Mouse (Mus musculus): ENCODE data around the gene Neu1.

GRCm38 (mm10) chr17:34931061-34931734 lies at the start of gene Neu1:
- TF ChIP-seq POLR2A (IDR thresholded peaks at IDR 0.05; ENCODE audit: insufficient read depth, low read depth, low read length) = peak; percentile 88
- TF ChIP-seq CTCF (IDR thresholded peaks at IDR 0.05) = peak; percentile 94
